Mouse (Mus musculus) c-Kit-positive CD71-positive TER-119-positive erythroid progenitor cells, embryonic 14.5 days (primary cell): ENCODE measurements around the gene BC035044.
"Not testable (repeated sequence)": the region's sequence is repeated elsewhere in the genome, so short reads cannot be mapped to it uniquely, and the experiment has no call there.

ENCODE experiments used
- DNase-seq: peaks from one replicate; pipeline ENCODE4 v3.0.0-alpha.2; 2013; ENCODE audit warnings: low spot score

BC035044 gene

DNA sequence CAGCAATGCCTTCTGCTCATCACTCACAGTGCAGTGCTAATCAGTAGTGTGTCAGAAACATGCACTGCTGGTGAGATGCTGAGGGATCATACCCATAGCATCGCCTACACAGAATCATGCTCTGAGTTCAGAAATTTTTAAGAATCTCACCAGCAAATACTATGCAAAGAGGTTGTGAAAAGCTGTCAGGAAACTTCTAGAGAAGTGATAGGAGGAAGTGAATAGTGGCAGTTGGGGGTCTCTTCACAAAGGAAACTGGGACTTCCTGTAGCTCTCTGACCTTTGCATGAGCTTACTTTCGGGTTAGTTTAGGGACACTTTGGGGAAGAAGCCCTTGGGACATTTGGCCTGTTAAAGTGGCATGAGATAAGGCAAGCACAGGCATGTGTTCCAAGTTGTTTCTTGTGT, at the start of gene BC035044:
Gene BC035044, minus strand, starts transcription at position 179 of the 408 bp plus-strand sequence.
- DNase-seq, result no peak

GRCm38 (mm10) chr6:128935889-128936665, 45.2 kb upstream of the BC035044 start:
- not testable (repeated sequence) for DNase-seq

DNA sequence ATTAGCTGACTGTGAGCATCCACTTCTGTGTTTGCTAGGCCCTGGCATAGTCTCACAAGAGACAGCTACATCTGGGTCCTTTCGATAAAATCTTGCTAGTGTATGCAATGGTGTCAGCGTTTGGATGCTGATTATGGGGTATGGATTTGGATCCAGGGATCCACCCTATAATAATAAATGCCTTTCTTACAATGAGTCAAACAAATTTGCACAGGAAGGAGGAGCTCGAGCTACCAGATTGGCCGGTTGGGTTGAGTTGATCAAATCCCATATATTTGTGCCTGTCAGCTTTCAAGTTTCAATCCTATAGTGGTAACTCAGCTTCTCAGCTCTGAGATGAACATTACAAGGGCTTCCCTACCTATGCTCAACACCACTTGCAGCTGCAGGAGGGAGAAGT, 43.2 kb upstream of the BC035044 start, which contains the start of gene Clec2g:
Gene Clec2g, plus strand, starts transcription at position 301 of the 400 bp plus-strand sequence.
- DNase-seq, result not testable (repeated sequence)

DNA sequence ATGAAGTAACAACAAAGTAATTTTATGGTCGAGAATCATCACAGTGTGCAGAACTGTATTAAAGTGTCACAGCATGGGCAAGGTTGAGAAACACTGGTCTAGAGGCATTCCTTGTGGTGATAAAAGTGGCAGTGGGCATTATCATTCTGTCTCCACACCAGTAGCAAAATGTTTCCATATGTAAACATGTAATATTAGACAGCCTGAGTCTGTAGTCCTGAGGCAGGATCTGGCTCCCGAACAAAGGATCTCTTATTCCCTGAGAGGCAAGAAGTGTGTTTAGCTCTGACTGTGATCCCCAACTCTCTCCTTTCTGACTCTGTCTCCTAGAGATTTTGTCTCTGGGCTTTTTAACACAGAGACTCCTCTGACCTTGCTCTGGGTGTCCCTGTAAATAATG, 42.1 kb upstream of the BC035044 start:
- no peak for DNase-seq

DNA sequence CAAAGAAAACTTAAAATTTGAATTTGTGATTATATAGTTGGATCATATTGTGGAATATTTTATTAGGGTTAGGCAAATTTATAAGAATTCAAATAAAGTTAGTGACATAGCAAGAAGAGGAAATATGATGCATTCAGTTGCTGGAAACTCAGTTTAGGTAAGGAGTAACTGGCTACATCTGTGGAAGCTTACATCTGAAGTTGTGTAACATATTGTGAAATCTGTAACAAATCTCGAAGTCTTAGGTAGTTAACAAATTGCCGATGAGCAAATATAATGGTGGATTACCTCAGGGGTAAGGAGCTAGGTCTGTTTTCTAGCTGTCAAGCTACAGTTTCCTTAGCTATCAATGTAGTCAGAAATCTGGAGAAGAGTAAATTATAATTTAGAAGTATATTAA, 26.4 kb upstream of the BC035044 start:
- no peak for DNase-seq

DNA sequence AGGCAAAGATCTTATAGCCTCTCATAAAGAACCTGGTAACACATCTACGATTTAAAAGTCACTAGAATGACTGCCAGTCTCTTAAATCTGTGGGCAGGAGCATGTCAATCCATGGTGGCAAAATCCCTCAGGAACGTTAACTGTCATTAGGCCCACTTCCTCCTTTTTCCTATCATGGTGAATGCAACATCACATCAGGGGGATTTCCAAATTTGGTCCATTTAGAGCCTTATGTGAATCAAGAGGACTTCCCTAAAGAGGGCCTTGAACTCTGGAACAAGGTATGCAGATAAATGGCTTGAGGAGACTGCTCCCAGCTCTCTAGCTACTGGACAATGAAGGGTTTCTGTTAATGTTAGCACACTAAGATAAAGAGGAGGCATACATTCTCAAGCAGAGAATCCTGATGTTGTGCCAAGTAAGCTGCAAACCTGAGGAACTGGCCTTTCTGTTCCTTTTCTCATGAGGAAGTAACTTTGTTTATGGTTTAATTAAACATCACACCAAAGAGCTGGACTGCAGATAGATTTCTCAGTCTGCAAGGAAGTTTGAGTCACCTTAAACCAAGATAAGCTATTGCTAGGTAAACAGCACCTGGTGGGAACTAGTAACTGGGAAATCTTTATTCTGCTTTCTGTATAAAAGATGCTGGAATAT, 22.8 kb upstream of the BC035044 start:
- DNase-seq, result no peak

GRCm38 (mm10) chr6:128900796-128901552, 10.0 kb upstream of the BC035044 start:
- not testable (repeated sequence) for DNase-seq

DNA sequence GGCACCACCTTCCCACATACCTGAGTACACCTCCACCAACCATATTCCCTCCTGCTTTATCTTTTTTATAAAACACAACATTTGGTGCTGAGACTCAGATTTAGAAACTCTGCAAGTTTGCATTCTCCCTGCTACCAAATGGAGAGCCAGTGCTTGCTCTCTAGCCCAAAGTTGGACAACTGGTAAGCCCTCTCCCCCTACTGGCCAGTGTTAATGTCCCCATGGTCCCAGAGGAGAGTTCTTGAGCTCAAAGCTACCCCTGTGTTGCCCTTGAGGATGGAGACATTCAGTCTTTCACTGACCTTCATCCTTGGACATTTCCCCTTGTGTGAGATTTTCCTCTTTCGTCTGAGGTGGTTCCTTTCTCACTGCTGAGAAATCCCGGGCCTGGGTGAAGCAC, 9.1 kb upstream of the BC035044 start:
- DNase-seq, result no peak

GRCm38 (mm10) chr6:128895404-128896001, 4.6 kb upstream of the BC035044 start:
- no peak for DNase-seq

DNA sequence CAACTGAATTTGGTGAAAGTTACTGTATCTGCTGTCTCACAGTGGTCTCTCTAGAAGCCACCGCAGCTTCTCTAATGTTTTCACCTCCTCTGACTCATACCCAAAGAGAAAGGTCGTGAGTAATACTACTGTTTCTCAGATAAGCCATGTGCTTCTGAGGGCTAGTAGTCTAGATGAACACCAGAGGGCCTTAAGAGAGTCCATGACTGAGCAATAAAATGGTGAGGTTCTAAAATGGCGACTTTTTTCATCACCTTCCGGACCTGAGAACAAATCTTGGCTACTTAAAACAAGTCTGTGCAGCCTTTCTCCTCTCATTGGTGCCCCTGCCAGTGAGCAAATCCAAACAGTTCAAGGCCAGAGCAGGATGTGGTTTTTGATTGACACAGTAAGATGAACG, 2.1 kb downstream of the BC035044 start:
- DNase-seq, result no peak

DNA sequence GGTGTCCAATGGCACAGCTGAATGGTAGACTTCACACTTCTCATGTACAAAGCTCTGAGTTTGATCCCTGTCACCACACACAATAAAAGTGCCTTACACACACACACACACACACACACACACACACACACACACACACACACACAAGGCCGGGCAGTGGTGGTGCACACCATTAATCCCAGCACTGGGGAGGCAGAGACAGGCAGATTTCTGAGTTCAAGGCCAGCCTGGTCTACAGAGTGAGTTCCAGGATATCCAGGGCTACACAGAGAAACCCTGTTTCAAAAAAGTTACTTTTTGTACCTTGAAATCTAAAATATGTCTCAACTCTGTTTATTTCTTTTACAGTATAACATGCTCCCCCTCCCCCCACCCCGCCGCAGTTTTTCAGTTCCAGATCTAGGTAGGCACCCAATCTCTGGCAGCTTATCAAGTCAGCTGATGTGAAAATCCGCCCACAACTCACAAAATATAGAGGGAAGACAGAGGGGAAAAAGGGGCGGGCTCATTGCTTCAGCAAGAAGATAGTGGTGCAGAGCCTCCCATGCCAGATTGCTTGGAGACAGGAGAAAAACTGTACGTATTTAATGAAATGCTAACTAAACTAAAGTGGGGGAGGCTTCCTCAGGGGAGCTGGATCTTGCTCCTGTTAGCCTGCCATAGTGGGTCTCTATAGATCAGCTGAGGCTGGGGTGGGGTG, 3.7 kb downstream of the BC035044 start, which contains the start of gene Clec2i:
Gene Clec2i, plus strand, starts transcription at position 498 of the 700 bp plus-strand sequence.
- DNase-seq, result not testable (repeated sequence)

DNA sequence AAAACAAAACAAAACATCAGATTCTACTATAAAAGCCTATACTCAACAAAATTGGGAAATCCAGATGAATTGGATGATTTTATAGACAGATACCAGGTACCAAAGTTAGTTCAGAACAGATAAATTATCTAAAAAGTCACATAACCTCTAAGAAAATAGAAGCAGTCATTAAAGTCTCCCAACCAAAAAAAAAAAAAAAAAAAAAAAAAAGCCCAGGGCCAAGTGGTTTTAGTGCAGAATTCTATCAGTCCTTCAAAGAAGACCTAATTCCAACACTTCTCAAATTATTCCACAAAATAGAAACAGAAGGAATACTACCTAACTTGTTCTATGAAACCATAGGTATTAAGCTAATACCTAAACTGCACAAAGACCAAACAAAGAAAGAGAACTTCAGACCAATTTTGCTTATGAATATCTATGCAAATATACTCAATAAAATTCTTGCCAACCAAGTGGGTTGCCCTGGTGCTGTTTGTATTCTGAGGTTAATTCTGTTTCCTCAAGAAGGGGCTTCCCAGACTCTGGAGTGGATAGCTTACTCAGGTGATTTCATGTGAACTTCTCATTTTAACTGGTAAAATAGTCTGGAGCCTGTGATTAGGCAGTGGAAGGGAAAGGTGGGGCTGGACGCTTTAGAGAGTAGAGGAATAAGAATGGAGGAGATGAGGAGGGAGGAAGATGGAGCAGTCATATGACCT, 18.9 kb downstream of the BC035044 start:
- no peak for DNase-seq

- DNase-seq, result no peak
Measured at GRCm38 (mm10) chr6:128868861-128869260, 22.1 kb downstream of the BC035044 start.

DNA sequence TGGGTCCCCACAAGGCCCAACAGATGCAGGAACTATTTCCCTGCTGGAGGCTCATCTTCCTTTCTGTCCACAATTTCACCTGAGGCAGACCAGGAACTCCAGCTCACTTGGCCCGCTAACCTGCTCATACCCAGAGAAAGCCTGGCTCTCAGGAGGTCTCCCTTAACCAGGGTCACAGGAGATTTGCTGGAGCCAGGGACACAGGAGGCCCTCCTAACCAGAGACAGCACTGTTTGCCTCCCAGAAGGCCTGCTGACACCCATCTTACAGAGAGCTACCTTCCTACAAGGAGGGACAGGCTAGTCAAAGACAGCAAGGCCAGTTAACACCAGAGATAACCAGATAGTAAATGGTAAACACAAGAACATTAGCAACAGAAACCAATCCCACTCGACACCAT, 33.0 kb downstream of the BC035044 start:
- DNase-seq, result no peak

- no peak for DNase-seq
Measured at GRCm38 (mm10) chr6:128856250-128856649, 34.7 kb downstream of the BC035044 start.

DNA sequence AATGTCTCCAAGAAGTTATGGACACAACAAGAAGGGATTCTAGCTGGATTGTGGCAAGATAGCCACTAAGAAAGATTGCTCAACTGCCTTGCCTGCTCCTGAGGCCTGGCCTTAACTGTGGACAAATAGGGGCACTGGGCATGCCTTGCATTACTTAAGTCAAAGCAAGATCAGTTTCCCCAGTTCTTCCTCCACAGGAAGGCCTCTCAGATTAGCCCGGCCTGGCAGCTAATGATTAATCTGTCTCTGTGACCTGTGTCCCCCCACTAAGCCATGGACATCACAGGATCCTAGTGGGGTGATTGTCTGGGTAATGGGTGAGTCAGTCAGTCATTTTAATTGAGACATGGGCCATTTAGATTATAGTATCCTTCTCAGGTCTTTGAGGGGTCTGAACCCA, 35.4 kb downstream of the BC035044 start:
- no peak for DNase-seq

GRCm38 (mm10) chr6:128854895-128855294, 36.0 kb downstream of the BC035044 start:
- DNase-seq, result no peak

DNA sequence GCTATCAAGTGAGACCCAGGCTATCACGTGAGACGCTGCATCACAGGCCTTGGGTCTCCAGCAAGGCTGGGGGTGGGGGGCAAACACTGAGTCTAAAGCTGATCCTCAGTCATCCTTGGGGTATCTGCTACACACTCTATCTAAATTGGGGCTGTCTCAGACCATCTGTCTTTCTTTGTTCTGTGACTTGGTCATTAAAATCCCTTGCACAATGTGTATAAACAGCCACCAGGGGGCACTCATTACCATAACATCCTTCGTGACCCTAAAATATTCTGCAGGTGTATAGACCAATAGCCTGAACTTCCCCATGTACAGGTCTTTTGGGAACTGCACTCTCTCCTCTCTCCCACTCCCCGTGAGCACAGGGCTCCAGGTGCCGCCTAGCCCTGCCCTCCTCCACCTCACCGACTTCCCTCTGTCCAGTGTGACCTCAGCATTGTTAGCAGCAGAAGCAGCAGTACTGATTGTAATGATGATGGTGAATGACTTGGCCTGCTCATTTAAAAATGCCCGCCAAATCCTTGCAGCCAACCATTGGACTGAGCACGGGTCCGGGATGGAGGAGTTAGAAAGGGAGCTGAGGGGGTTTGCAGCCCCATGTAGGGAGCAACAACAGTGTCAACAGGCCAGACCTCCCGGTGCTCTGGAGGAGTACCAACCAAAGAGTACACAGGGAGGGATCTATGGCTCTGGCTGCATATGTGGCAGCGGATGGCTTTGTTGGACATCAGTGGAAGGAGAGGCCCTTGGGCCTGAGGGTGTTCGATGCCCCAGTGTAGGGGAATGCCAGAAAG, 36.7 kb downstream of the BC035044 start:
- DNase-seq, result no peak

- DNase-seq, result no peak
Measured at GRCm38 (mm10) chr6:128852766-128853165, 38.2 kb downstream of the BC035044 start.

- DNase-seq, result no peak
Measured at GRCm38 (mm10) chr6:128851151-128851550, 39.8 kb downstream of the BC035044 start.
